Mouse (Mus musculus) ES-Bruce4 (cell line): ENCODE measurements at regions not wholly inside any gene's neighbourhood (a gene's known extent, or its start where the extent isn't known, plus 50 kb on each side); places are given as distances from the start of the nearest gene placed in this dataset.

Experiments
- H3K27ac ChIP-seq: 2 replicates; pipeline ENCODE4 v1.5.1; 2012; ENCODE audit warnings: low read length, inconsistent platforms; ENCODE audit not compliant: insufficient read depth
- H3K27me3 ChIP-seq: 2 replicates; pipeline ENCODE4 v1.6.1; 2012; ENCODE audit warnings: mild to moderate bottlenecking, low read length, inconsistent platforms; ENCODE audit not compliant: control insufficient read depth, poor library complexity, insufficient read depth, severe bottlenecking
- H3K36me3 ChIP-seq: 2 replicates; pipeline ENCODE4 v1.6.1; 2012; ENCODE audit warnings: inconsistent platforms, mild to moderate bottlenecking, low read length, moderate library complexity; ENCODE audit not compliant: control insufficient read depth, poor library complexity, insufficient read depth, severe bottlenecking
- H3K4me1 ChIP-seq: one replicate; pipeline ENCODE4 v1.8.1; 2011; ENCODE audit warnings: low read length; ENCODE audit not compliant: control insufficient read depth, insufficient read depth
- H3K4me3 ChIP-seq: 2 replicates; pipeline ENCODE4 v1.5.1; 2011; ENCODE audit warnings: low read depth, mild to moderate bottlenecking, low read length
- H3K9ac ChIP-seq: 2 replicates; pipeline ENCODE4 v1.6.1; 2012; ENCODE audit warnings: low read depth, mild to moderate bottlenecking, inconsistent platforms; ENCODE audit not compliant: poor library complexity, severe bottlenecking
- H3K9me3 ChIP-seq: replicated peaks from 2 replicates; pipeline ENCODE4 v1.6.1; 2012; ENCODE audit warnings: mild to moderate bottlenecking, low read length, inconsistent platforms; ENCODE audit not compliant: control insufficient read depth, poor library complexity, insufficient read depth, severe bottlenecking
- CTCF ChIP-seq: IDR thresholded peaks from one replicate; pipeline ENCODE4 v1.8.1; 2011; ENCODE audit warnings: low read depth, low read length
- EP300 ChIP-seq: IDR thresholded peaks from 2 replicates; pipeline ENCODE4 v1.6.1; 2011; ENCODE audit warnings: low read depth, low read length; ENCODE audit not compliant: insufficient read depth
- POLR2A ChIP-seq: IDR thresholded peaks from one replicate; pipeline ENCODE4 v1.8.1; 2011; ENCODE audit warnings: low read length; ENCODE audit not compliant: insufficient read depth

- Histone ChIP-seq H3K4me3 (no peak overlapping the region), H3K9ac (no peak overlapping the region), H3K36me3 (no peaks in the 10 kb centered on the region), H3K27ac (peak overlapping the region; percentile 84), H3K27me3 (no peaks in the 10 kb centered on the region), H3K9me3 (no peaks in the 10 kb centered on the region), H3K4me1 (peaks cover 2% of the 10 kb centered on the region)
- no peak for TF ChIP-seq EP300
- no peak for TF ChIP-seq CTCF
- TF ChIP-seq POLR2A, result no peak
These were observed 64.1 kb upstream of the Arl15 start for GRCm38 (mm10) chr13:113730062-113730775.

GRCm38 (mm10) chr13:113729574-113729973 lies 64.7 kb upstream of the Arl15 start:
- Histone ChIP-seq H3K9ac (no peak overlapping the region), H3K4me1 (no peaks in the 10 kb centered on the region), H3K9me3 (no peaks in the 10 kb centered on the region), H3K27me3 (no peaks in the 10 kb centered on the region), H3K4me3 (no peak overlapping the region), H3K36me3 (no peaks in the 10 kb centered on the region; the same call in 1 of the 2 replicates), H3K27ac (peak overlapping the region; percentile 74)
- TF ChIP-seq POLR2A, result no peak
- no peak for TF ChIP-seq CTCF
- no peak for TF ChIP-seq EP300

- Histone ChIP-seq H3K9me3 (no peaks in the 10 kb centered on the region), H3K36me3 (peaks cover 5% of the 10 kb centered on the region), H3K4me1 (no peaks in the 10 kb centered on the region), H3K4me3 (no peak overlapping the region), H3K9ac (no peak overlapping the region), H3K27me3 (no peaks in the 10 kb centered on the region), H3K27ac (no peak overlapping the region)
- TF ChIP-seq EP300, result 0 out of 2 replicates have a peak, but pooled peaks have one; percentile 17
- no peak for TF ChIP-seq POLR2A
These were observed 64.6 kb upstream of the Hspb3 start for GRCm38 (mm10) chr13:113728111-113728510.

- no peaks in the 10 kb centered on the region for H3K9me3 ChIP-seq
- H3K27me3 ChIP-seq, result no peaks in the 10 kb centered on the region
- H3K36me3 ChIP-seq, result peaks cover 5% of the 10 kb centered on the region
- H3K4me1 ChIP-seq, result no peaks in the 10 kb centered on the region
- TF ChIP-seq POLR2A (no peak), EP300 (no peak), CTCF (no peak)
- H3K27ac ChIP-seq, result peak overlapping the region; percentile 92
- H3K9ac ChIP-seq, result no peak overlapping the region
- no peak overlapping the region for H3K4me3 ChIP-seq
These were observed 61.7 kb upstream of the Hspb3 start for GRCm38 (mm10) chr13:113724881-113725837.

- peaks cover 22% of the 10 kb centered on the region for H3K9me3 ChIP-seq
- H3K4me3 ChIP-seq, result no peak overlapping the region
- H3K36me3 ChIP-seq, result no peaks in the 10 kb centered on the region
- no peak overlapping the region; the same call in 1 of the 2 replicates for H3K27ac ChIP-seq
- no peaks in the 10 kb centered on the region for H3K27me3 ChIP-seq
- H3K9ac ChIP-seq, result no peak overlapping the region
- TF ChIP-seq POLR2A (no peak), CTCF (no peak), EP300 (no peak)
- H3K4me1 ChIP-seq, result peaks cover 2% of the 10 kb centered on the region
These were observed 51.8 kb upstream of the Hspb3 start for GRCm38 (mm10) chr13:113715231-113715630.

GRCm38 (mm10) chr13:113713844-113714243 lies 50.4 kb upstream of the Hspb3 start:
- no peak overlapping the region for H3K27ac ChIP-seq

More at GRCm38 (mm10) chr13:113713844-113714243, 50.4 kb upstream of the Hspb3 start:
- Histone ChIP-seq H3K36me3 (no peaks in the 10 kb centered on the region), H3K4me1 (peaks cover 2% of the 10 kb centered on the region), H3K4me3 (no peak overlapping the region), H3K9me3 (peaks cover 22% of the 10 kb centered on the region), H3K9ac (no peak overlapping the region), H3K27me3 (no peaks in the 10 kb centered on the region)
- TF ChIP-seq CTCF (no peak), EP300 (no peak), POLR2A (no peak)
